Mouse (Mus musculus) heart, postnatal 0 days (tissue): ENCODE results near the gene Adcyap1. TPM values are rescaled to one million over a fixed set of nuclear protein-coding genes. Genes with fewer than 3 reads are reported as not detected.

Experiments used
- ATAC-seq: fragments of 200-750 bp; cut with Nextera tagmentation; 2 replicates; pipeline ENCODE4 v1.8.0; 2017; ENCODE audit warnings: low read depth, moderate number of reproducible peaks, moderate library complexity; ENCODE audit not compliant: insufficient read depth
- DNase-seq: peaks from one replicate; pipeline ENCODE4 v3.0.0-alpha.2; 2016; ENCODE audit warnings: low spot score
- H3K27ac ChIP-seq: fragments of 300-500 bp; sonication (generic); 2 replicates; pipeline ENCODE4 v1.5.1; 2014; ENCODE audit warnings: low read depth, mild to moderate bottlenecking
- H3K27me3 ChIP-seq: fragments of 300-500 bp; sonication (generic); 2 replicates; pipeline ENCODE4 v1.6.1; 2014; ENCODE audit warnings: low read length, mixed read lengths; ENCODE audit not compliant: control insufficient read depth, insufficient read depth
- H3K36me3 ChIP-seq: fragments of 300-500 bp; sonication (generic); replicated peaks from 2 replicates; pipeline ENCODE4 v1.6.1; 2014; ENCODE audit warnings: low read length, mixed read lengths; ENCODE audit not compliant: control insufficient read depth, insufficient read depth
- H3K4me1 ChIP-seq: fragments of 300-500 bp; sonication (generic); 2 replicates; pipeline ENCODE4 v1.6.1; 2014; ENCODE audit warnings: antibody characterized with exemption; ENCODE audit not compliant: control insufficient read depth, insufficient read depth
- H3K4me2 ChIP-seq: fragments of 300-500 bp; sonication (generic); 2 replicates; pipeline ENCODE4 v1.6.1; 2014; ENCODE audit warnings: low read depth, mild to moderate bottlenecking, low read length, moderate library complexity
- H3K4me3 ChIP-seq: fragments of 300-500 bp; sonication (generic); 2 replicates; pipeline ENCODE4 v1.5.1; 2014; ENCODE audit warnings: low read depth, low read length
- H3K9ac ChIP-seq: fragments of 300-500 bp; sonication (generic); replicated peaks from 2 replicates; pipeline ENCODE4 v1.6.1; 2014; ENCODE audit warnings: low read depth, low read length, mixed read lengths
- H3K9me3 ChIP-seq: fragments of 300-500 bp; sonication (generic); replicated peaks from 2 replicates; pipeline ENCODE4 v1.6.1; 2016; ENCODE audit warnings: low read length; ENCODE audit not compliant: control insufficient read depth
- CTCF ChIP-seq: IDR thresholded peaks from 2 replicates; pipeline ENCODE4 v1.5.1; 2016; ENCODE audit warnings: antibody characterized with exemption, control low read depth, low read depth
- EP300 ChIP-seq: IDR thresholded peaks from 2 replicates; pipeline ENCODE4 v1.6.1; 2016; ENCODE audit warnings: antibody characterized with exemption, low read depth
- WGBS: fragments of 180-500 bp; shearing (Covaris S2); extraction: QIAGEN DNeasy Blood & Tissue Kit; methylation state at CpG from one replicate; pipeline ENCODE4 v1.1.7; 2014; 5-methylcytosine and 5-hydroxymethylcytosine counted together
- polyA plus RNA-seq: library from polyadenylated mRNA; unstranded; fragments of >200 nt; fragmentation: Nextera tagmentation; extraction: Ambion mirVana; gene quantifications from 2 replicates; pipeline ENCODE4 v1.2.1, GENCODE M21; 2015
- total RNA-seq: library from RNA; depleted of rRNA; stranded (reverse); fragments of >200 nt; gene quantifications from 2 replicates; pipeline ENCODE4 v1.2.3, GENCODE M21; 2014; ENCODE audit warnings: low replicate concordance; rRNA removed

The Adcyap1 gene
- not detected in 2 replicates for total RNA-seq
- polyA plus RNA-seq = not detected in 2 replicates

DNA sequence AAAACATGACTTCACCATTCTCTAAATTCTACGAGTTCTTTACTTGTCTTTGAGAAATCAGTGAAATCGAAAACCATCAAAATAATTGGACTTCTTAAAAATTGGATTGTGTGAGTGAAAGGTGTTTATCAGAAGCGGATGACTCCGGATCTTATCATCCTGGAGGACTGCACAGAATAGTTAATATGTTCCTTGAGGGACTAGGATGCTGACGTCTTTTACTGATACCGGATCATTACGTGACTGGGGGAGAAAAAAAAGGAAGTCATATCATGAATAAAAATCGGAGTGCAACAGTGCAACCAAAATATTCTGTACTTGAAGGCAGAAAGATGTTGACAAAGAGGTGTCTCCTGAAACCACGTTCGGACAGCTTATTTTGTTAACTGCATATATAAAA lies at the start of gene Adcyap1:
Gene Adcyap1 (plus strand): TSS at position 301 of the 400 bp plus-strand sequence.
- Histone ChIP-seq H3K27ac (no peak within 1 kb of the TSS), H3K9me3 (no peaks in the 10 kb centered on the region), H3K9ac (no peak within 1 kb of the TSS), H3K4me3 (no peak within 1 kb of the TSS), H3K4me1 (peaks cover 9% of the 10 kb centered on the region; the same call in 1 of the 2 replicates), H3K36me3 (no peaks in the 10 kb centered on the region), H3K4me2 (no peak within 1 kb of the TSS), H3K27me3 (peaks cover 55% of the 10 kb centered on the region)
- TF ChIP-seq CTCF (no peak), EP300 (no peak)
- 27% methylated on average over 10 of the region's 10 CpGs for WGBS
- ATAC-seq (no peak), DNase-seq (no peak)

DNA sequence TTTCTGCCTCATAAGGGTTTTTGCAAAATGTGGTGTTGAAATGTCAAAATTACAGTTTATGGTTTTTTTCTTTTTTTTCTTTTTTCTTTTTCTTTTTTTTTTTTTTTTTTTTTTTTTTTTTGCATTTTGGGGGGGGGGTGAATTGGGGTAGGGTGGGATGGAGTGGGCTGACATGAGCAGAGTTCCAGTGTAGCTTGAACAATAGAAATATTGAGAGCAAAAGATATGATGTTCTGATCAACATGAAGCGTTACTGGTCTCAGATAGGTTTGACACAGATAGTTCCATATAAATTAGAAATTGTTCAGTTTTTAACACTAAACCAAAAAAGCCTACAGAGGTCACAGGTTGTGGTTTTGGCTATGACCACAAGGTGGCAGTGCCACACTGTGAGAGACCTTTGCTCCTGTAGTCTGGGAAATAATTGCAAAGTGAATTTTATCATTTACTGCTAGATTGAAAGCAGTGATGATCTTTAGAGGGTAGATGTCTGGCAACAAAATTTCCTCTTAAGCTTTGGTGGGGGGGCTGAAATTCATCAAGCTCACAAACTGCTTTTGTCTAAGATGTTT lies 40.5 kb upstream of the Adcyap1 start:
- TF ChIP-seq EP300 = no peak
- peak; percentile 63 for TF ChIP-seq CTCF
- Histone ChIP-seq H3K27me3 (no peaks in the 10 kb centered on the region), H3K9ac (no peak overlapping the region), H3K27ac (no peak overlapping the region), H3K4me2 (no peak overlapping the region), H3K9me3 (no peaks in the 10 kb centered on the region), H3K4me3 (no peak overlapping the region), H3K36me3 (no peaks in the 10 kb centered on the region), H3K4me1 (no peaks in the 10 kb centered on the region)
- WGBS = 14% methylated on average over 1 of the region's 1 CpGs
- ATAC-seq (no peak), DNase-seq (no peak)

DNA sequence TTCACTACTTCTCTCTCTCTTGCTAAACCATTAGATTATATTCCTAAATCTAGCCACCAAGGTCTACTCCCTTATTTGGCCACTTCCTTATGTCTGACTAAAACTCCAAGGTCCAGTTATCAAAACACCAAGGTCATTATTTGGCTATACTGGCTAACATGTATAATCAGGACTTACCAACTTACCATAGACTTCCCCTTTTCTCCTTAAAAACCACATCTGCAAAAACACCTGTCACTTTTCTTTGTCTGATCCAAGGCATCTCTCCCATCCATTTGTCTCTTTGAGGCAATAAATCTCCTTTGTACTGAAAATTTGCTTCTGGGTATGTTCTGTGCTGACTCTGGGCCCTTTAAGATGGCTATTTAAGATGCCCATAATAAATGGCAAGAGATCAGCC lies 29.2 kb upstream of the Adcyap1 start:
- ATAC-seq (no peak), DNase-seq (no peak)
- H3K4me3 ChIP-seq = no peak overlapping the region
- H3K27ac ChIP-seq = no peak overlapping the region
- no peak for TF ChIP-seq EP300
- H3K27me3 ChIP-seq = no peaks in the 10 kb centered on the region
- no peaks in the 10 kb centered on the region for H3K9me3 ChIP-seq
- no peak overlapping the region for H3K4me2 ChIP-seq
- no peaks in the 10 kb centered on the region for H3K36me3 ChIP-seq
- no peak overlapping the region for H3K9ac ChIP-seq
- no peaks in the 10 kb centered on the region for H3K4me1 ChIP-seq

- WGBS = 46% methylated on average over 2 of the region's 2 CpGs
- Histone ChIP-seq H3K27ac (no peak overlapping the region), H3K9ac (no peak overlapping the region), H3K27me3 (peaks cover 36% of the 10 kb centered on the region), H3K4me1 (peaks cover under 1% of the 10 kb centered on the region; the same call in 1 of the 2 replicates), H3K4me2 (no peak overlapping the region), H3K4me3 (no peak overlapping the region), H3K36me3 (no peaks in the 10 kb centered on the region), H3K9me3 (no peaks in the 10 kb centered on the region)
- DNase-seq = no peak
- TF ChIP-seq EP300 (no peak), CTCF (no peak)
- ATAC-seq = no peak
Measured at GRCm38 (mm10) chr17:93196846-93197245, 2.0 kb upstream of the Adcyap1 start.

DNA sequence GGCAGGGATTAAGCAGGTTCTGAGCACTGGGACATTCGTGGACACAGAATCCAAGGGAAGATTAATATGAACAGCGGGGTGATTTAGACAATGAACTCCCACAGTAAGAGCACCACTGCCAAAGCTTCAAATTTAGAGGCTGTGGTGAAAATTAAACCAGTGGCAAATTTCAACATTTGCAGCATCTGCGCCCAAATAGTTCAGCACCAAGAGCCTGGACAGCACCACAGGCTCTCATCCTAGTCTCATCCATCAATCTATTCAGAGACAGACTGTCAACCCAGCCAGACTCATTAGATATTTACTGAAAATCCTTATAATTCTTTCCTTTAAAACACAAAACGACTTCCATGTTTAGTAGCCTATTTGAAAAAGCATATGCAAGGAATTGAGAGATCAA lies 604 bp upstream of the Adcyap1 start:
- DNase-seq (no peak), ATAC-seq (no peak)
- H3K27me3 ChIP-seq = peaks cover 50% of the 10 kb centered on the region
- H3K9ac ChIP-seq = no peak overlapping the region
- H3K4me1 ChIP-seq = peaks cover 9% of the 10 kb centered on the region; the same call in 1 of the 2 replicates
- H3K9me3 ChIP-seq = no peaks in the 10 kb centered on the region
- no peaks in the 10 kb centered on the region for H3K36me3 ChIP-seq
- H3K4me3 ChIP-seq = no peak overlapping the region
- no peak overlapping the region for H3K4me2 ChIP-seq
- H3K27ac ChIP-seq = no peak overlapping the region
- 10% methylated on average over 4 of the region's 4 CpGs for WGBS
- no peak for TF ChIP-seq CTCF
- no peak for TF ChIP-seq EP300

DNA sequence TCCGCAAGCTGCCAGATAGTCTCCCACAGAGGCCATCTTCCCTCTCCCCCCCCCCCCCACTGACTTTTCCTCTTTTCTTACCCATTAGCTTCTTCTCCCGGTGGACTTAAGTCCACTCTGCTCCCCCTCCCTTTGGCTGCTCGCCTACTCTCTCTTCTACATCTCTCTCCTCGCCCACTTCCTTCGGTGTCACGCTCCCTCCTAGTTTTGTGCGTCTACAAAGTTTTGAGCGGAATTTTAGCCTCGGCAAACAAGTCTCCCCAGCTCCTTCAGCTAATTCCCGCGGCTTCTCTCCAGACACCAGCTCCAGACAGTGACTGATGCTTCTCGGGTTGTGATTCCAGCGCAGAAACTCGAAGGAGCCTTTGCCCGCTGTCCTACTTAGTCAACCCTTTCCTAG lies 401 bp downstream of the Adcyap1 start:
- H3K36me3 ChIP-seq = no peaks in the 10 kb centered on the region
- peaks cover 9% of the 10 kb centered on the region; the same call in 1 of the 2 replicates for H3K4me1 ChIP-seq
- no peak overlapping the region for H3K9ac ChIP-seq
- H3K9me3 ChIP-seq = no peaks in the 10 kb centered on the region
- WGBS = 4% methylated on average over 15 of the region's 15 CpGs
- H3K27ac ChIP-seq = no peak overlapping the region
- no peak overlapping the region for H3K4me2 ChIP-seq
- no peak overlapping the region for H3K4me3 ChIP-seq
- no peak for TF ChIP-seq EP300
- no peak for TF ChIP-seq CTCF
- ATAC-seq = no peak
- H3K27me3 ChIP-seq = peaks cover 58% of the 10 kb centered on the region
- no peak for DNase-seq
